Mouse (Mus musculus) lung, adult 2 months (tissue): ENCODE data around the gene Upk1a.

Source experiments
- CTCF ChIP-seq: fragments of 200-500 bp; IDR thresholded peaks from 2 replicates; pipeline ENCODE4 v1.5.1; 2011; ENCODE audit warnings: mild to moderate bottlenecking, low read length, control low read depth; ENCODE audit not compliant: insufficient read depth
- POLR2A ChIP-seq: fragments of 200-500 bp; IDR thresholded peaks from 2 replicates; pipeline ENCODE4 v1.6.1; 2011; ENCODE audit warnings: low read depth, mild to moderate bottlenecking, control low read depth, low read length, borderline replicate concordance; ENCODE audit errors: extremely low read depth

- no peak for TF ChIP-seq POLR2A
- TF ChIP-seq CTCF, result no peak
Measured at GRCm38 (mm10) chr7:30567555-30567954, 45.1 kb downstream of the Upk1a start.
